Mouse (Mus musculus): ENCODE measurements around the gene 2410015M20Rik. TPM values are rescaled to one million over a fixed set of nuclear protein-coding genes. Genes with fewer than 3 reads are reported as not detected.
A peak's percentile ranks its signal among the peaks of the same experiment; 100 is the strongest.

Gene 2410015M20Rik
- polyA plus RNA-seq, 1 experiment = 145 TPM

DNA sequence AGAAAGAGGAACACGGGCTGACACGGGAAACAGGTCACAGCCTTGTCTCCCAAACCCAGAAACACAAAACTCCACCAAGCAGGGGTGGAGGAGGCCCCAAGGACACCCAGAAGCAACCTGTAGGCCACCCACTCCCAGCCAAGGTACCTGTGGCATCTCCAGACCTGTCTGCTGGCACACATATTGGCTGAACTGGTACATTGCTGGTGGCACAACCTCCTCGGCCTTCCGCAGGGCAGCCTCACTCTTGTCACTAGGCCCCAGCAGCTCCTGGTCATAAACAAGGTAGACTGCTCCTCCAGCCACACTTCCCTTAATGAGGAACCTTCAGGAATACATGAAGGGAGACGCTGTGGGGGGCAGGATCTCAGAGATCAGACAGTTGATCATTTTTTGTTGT lies 872 bp downstream of the 2410015M20Rik start:
- Histone ChIP-seq H3K27ac (ENCODE audit: control insufficient read depth, insufficient read depth, low read length) (no peak overlapping the region), H3K36me3 (ENCODE audit: control insufficient read depth, insufficient read depth, low read length) (peaks cover 31% of the 10 kb centered on the region)

DNA sequence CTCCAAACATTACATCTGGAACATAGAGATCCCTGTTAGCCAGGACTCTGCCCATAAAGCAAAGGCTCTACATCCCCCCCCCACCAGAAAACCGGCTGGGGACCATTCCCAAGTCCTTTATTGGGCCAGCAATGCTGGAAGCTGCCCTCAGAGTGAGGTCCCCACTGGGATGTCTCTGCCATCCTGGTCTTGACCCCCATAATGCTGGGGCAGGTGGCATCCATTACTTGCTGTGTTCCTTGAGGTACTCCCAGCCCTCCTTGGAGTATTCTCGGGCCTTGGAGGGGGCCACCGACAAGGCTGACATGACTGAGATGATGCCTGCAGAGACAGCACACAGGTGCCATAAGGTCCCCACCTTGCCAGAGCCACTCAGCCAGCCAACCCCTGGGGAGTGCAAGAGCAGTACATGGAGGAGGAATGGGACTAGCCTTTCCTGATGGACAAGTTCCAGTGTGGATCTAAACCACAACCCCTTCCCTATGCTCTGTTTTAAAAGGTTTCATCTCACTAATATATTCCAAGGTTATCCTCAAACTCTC lies 2.0 kb downstream of the 2410015M20Rik start:
- TF ChIP-seq POLR2A (IDR thresholded peaks at IDR 0.05; ENCODE audit: control insufficient read depth, extremely low read depth, insufficient read depth, low read length, poor library complexity) (no peak), CTCF (IDR thresholded peaks at IDR 0.05; ENCODE audit: borderline replicate concordance, control insufficient read depth, extremely low read depth, insufficient read depth, low read length, poor library complexity) (no peak)
- H3K27me3 ChIP-seq (ENCODE audit: control insufficient read depth, insufficient read depth, low read length) = no peaks in the 10 kb centered on the region
- peaks cover 16% of the 10 kb centered on the region for H3K4me1 ChIP-seq (replicated peaks; ENCODE audit: control insufficient read depth, insufficient read depth, low read length)
- no peak for DNase-seq
- no peak overlapping the region for H3K4me3 ChIP-seq (ENCODE audit: control insufficient read depth, insufficient read depth, low read length)
- 84% methylated on average over 3 of the region's 3 CpGs for WGBS
- peaks cover 42% of the 10 kb centered on the region for H3K36me3 ChIP-seq (ENCODE audit: control insufficient read depth, insufficient read depth, low read length)
- H3K27ac ChIP-seq (ENCODE audit: control insufficient read depth, insufficient read depth, low read length) = no peak overlapping the region

More for the DNA sequence above, 872 bp downstream of the 2410015M20Rik start:
- 36% methylated on average over 5 of the region's 5 CpGs for WGBS
- TF ChIP-seq POLR2A (IDR thresholded peaks at IDR 0.05; ENCODE audit: control insufficient read depth, extremely low read depth, insufficient read depth, low read length, poor library complexity) = no peak
- no peak for TF ChIP-seq CTCF (IDR thresholded peaks at IDR 0.05; ENCODE audit: borderline replicate concordance, control insufficient read depth, extremely low read depth, insufficient read depth, low read length, poor library complexity)
- H3K4me1 ChIP-seq (replicated peaks; ENCODE audit: control insufficient read depth, insufficient read depth, low read length) = peaks cover 16% of the 10 kb centered on the region
- no peaks in the 10 kb centered on the region for H3K27me3 ChIP-seq (ENCODE audit: control insufficient read depth, insufficient read depth, low read length)
- H3K4me3 ChIP-seq (ENCODE audit: control insufficient read depth, insufficient read depth, low read length) = peak overlapping the region; percentile 96
- DNase-seq = no peak

DNA sequence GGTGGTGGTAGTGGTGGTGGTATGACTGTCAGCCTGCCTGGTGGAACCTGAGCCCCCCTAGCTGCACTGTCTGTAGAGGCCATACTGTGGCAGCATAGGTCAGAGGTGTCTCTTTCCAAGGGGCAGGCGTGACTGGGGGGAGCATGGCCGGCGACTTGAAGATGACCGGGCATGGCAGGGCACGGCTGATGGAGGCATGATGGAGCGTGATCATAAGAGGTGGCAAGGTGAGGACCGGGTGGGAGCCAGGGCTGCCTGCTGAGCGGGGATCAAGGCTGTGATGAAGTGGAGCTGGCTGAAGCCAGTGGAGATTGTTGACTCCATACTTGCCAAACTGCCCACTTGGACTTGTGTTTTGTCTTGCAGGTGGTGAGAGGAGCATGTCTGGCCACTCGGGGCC lies 4.1 kb downstream of the 2410015M20Rik start:
- DNase-seq = no peak
- Histone ChIP-seq H3K4me3 (ENCODE audit: control insufficient read depth, insufficient read depth, low read length) (no peak overlapping the region), H3K27me3 (ENCODE audit: control insufficient read depth, insufficient read depth, low read length) (no peaks in the 10 kb centered on the region), H3K4me1 (replicated peaks; ENCODE audit: control insufficient read depth, insufficient read depth, low read length) (peaks cover 16% of the 10 kb centered on the region), H3K27ac (ENCODE audit: control insufficient read depth, insufficient read depth, low read length) (no peak overlapping the region), H3K36me3 (ENCODE audit: control insufficient read depth, insufficient read depth, low read length) (peaks cover 62% of the 10 kb centered on the region)
- 95% methylated on average over 9 of the region's 9 CpGs for WGBS
- TF ChIP-seq POLR2A (IDR thresholded peaks at IDR 0.05; ENCODE audit: control insufficient read depth, extremely low read depth, insufficient read depth, low read length, poor library complexity) = no peak
- no peak for TF ChIP-seq CTCF (IDR thresholded peaks at IDR 0.05; ENCODE audit: borderline replicate concordance, control insufficient read depth, extremely low read depth, insufficient read depth, low read length, poor library complexity)

DNA sequence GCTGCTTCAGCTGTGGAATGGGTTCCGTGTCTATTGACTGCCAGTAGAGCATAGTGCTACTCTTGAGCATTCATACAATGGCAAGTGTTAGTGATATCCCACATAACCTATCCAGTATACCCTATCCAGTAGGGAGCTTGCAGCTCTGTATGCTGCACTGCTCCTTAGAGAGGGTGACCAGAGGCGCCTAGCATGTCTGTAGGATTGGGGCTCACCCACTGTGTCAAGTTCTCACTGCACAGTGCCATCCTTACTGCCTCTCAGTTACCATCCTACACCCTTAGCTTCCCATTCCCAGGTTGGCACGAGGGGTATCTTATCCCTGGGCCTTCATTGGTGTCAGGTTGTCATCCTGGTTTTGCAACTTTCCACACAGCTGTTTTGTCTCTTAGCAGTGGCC lies 5.1 kb downstream of the 2410015M20Rik start:
- H3K27ac ChIP-seq (ENCODE audit: control insufficient read depth, insufficient read depth, low read length) = no peak overlapping the region
- DNase-seq = no peak
- H3K27me3 ChIP-seq (ENCODE audit: control insufficient read depth, insufficient read depth, low read length) = no peaks in the 10 kb centered on the region
- peaks cover 72% of the 10 kb centered on the region for H3K36me3 ChIP-seq (ENCODE audit: control insufficient read depth, insufficient read depth, low read length)
- TF ChIP-seq CTCF (IDR thresholded peaks at IDR 0.05; ENCODE audit: borderline replicate concordance, control insufficient read depth, extremely low read depth, insufficient read depth, low read length, poor library complexity) = no peak
- no peak for TF ChIP-seq POLR2A (IDR thresholded peaks at IDR 0.05; ENCODE audit: control insufficient read depth, extremely low read depth, insufficient read depth, low read length, poor library complexity)
- H3K4me1 ChIP-seq (replicated peaks; ENCODE audit: control insufficient read depth, insufficient read depth, low read length) = peaks cover 9% of the 10 kb centered on the region
- no peak overlapping the region for H3K4me3 ChIP-seq (ENCODE audit: control insufficient read depth, insufficient read depth, low read length)
- 96% methylated on average over 3 of the region's 3 CpGs for WGBS

DNA sequence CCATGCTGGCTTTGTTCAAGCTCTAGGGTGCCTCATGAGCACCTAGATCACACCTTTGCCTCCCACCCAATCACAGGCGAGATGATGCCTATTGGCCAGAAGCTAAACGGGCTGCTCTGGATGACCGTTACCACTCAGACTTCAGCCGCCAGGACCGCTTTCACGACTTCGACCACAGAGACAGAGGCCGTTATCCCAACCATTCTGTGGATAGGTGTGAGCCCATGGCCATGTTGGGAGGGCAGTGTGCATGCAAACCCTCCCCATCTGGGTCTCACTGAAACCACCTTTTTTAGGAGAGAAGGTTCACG lies 5.5 kb downstream of the 2410015M20Rik start:
- Histone ChIP-seq H3K27ac (ENCODE audit: control insufficient read depth, insufficient read depth, low read length) (no peak overlapping the region), H3K27me3 (ENCODE audit: control insufficient read depth, insufficient read depth, low read length) (no peaks in the 10 kb centered on the region), H3K4me1 (replicated peaks; ENCODE audit: control insufficient read depth, insufficient read depth, low read length) (peaks cover 7% of the 10 kb centered on the region), H3K4me3 (ENCODE audit: control insufficient read depth, insufficient read depth, low read length) (no peak overlapping the region), H3K36me3 (ENCODE audit: control insufficient read depth, insufficient read depth, low read length) (peaks cover 75% of the 10 kb centered on the region)
- no peak for TF ChIP-seq POLR2A (IDR thresholded peaks at IDR 0.05; ENCODE audit: control insufficient read depth, extremely low read depth, insufficient read depth, low read length, poor library complexity)
- no peak for TF ChIP-seq CTCF (IDR thresholded peaks at IDR 0.05; ENCODE audit: borderline replicate concordance, control insufficient read depth, extremely low read depth, insufficient read depth, low read length, poor library complexity)
- no peak for DNase-seq
- whole genome bisulfite sequencing = 95% methylated on average over 9 of the region's 9 CpGs

DNA sequence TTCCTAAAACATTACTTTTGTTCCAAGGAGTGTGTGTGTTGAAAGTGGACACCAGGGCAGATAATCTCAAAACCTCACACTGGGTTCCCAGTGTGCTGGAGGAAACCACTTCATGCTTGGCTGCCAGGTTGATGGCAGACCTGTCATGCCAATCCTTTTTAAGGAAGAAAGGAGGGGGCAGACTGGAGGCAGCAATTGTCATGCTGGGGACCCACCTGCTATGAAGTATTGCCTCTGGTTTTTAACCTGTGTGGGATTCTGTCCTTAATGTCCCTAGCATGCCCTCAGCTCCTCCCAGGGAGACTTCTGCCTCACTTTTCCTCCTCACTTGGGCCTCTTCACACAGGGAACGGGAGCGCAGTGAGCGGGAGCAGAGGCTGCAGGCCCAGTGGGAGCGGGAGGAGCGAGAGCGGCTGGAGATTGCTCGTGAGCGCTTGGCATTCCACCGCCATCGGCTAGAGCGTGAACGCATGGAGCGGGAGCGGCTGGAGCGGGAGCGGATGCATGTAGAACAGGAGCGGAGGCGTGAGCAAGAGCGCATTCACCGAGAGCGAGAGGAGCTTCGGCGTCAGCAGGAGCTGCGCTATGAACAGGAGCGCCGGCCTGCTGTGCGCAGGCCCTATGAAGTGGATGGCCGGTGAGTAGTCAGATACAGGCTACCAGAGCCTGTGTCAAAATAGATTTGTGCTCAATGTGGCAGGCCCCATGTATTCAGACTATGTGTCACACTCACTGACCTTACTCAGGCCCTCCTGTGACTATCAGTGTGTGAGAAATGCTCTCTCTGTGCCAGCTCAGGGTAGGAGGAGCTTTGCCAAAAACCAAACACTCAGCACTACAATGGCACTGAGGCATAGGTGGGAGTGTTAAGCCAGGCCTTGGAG lies 6.1 kb downstream of the 2410015M20Rik start:
- no peak for DNase-seq
- no peak for TF ChIP-seq CTCF (IDR thresholded peaks at IDR 0.05; ENCODE audit: borderline replicate concordance, control insufficient read depth, extremely low read depth, insufficient read depth, low read length, poor library complexity)
- TF ChIP-seq POLR2A (IDR thresholded peaks at IDR 0.05; ENCODE audit: control insufficient read depth, extremely low read depth, insufficient read depth, low read length, poor library complexity) = no peak
- Histone ChIP-seq H3K4me1 (replicated peaks; ENCODE audit: control insufficient read depth, insufficient read depth, low read length) (peaks cover 1% of the 10 kb centered on the region), H3K27ac (ENCODE audit: control insufficient read depth, insufficient read depth, low read length) (no peak overlapping the region), H3K27me3 (ENCODE audit: control insufficient read depth, insufficient read depth, low read length) (no peaks in the 10 kb centered on the region), H3K4me3 (ENCODE audit: control insufficient read depth, insufficient read depth, low read length) (no peak overlapping the region), H3K36me3 (ENCODE audit: control insufficient read depth, insufficient read depth, low read length) (peaks cover 75% of the 10 kb centered on the region)
- 99% methylated on average over 28 of the region's 28 CpGs for WGBS

Measured in thymus, adult 2 months (tissue).